Mouse (Mus musculus) forelimb bud, embryonic 11.5 days (tissue): ENCODE measurements around the gene Bms1.

Experiments used
- DNase-seq: peaks from one replicate; pipeline ENCODE4 v3.0.0-alpha.2; 2012; ENCODE audit warnings: low read depth, low spot score

Gene Bms1

DNA sequence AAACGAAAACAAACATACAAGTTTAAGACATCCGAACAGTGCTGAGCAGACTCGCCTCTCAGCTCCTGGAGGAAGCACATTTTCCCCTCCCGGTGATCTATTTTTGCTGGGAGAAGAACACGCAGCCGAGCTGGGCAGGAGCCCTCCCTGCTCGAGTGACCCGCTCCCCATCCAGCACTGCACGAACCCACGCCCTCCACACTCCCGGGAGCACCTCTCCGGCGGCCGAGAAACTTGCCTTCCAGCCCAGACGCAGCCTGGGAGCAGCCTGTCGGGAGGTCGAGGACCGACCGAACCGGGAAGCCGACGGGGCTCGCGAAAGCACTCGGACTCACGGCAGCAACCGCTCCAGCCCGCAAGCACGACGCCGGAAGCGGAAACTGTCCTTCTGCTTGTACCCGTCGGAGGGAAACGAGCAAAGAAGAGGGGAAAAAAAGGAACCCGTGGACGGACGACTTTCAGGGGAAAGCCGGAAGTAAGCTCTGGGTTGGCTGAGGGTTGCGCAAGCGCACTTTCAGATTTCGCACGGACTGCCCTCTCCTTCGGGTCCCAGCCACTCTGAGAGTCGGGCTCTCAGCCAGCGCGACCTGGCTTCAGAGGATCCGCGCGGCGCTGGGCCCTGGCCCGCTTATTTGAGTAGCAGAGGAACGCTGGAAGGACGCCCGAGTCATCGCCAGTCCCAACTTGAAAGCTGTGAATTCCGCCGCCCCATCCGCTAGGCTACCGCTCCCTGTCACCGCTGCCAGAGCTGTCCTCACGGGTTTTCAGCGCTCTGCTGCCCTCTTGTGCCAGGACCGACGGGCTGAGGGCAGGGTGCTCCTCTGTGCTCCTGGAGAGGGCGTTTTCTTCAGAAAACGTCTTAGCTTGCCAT lies at the start of gene Bms1:
TSS of gene Bms1 (minus strand) at position 425 of the 871 bp plus-strand sequence.
- peak; percentile 98 for DNase-seq

DNA sequence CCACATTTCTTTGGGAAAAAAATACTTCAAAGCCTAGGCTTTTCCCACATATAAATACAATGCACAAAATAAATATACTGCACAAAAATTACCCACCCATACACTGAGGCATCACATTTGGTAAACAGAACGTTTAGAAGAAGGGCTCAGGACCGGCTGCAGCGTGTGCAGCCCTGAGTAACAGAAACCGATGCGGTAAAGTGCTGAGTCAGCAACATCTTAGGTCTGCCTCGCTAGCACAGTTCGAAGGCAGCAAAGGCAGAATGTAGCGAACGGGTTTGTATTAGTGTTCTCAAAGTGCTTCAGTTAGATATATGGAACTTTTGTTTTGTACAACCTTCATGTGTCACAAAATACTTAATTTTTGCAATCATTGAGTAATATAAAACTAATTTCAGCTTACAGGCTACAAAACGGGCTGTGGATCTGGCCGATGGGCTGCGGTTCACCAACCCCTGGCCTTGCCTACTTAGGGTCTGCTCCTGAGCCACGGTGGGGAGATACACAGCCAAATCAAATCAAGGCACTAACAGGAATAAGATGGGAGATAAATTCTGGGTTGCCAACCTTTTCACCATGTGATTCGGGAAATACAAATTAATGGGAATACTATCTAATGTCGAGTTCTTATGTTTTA lies 42.9 kb upstream of the Bms1 start:
- DNase-seq: no peak

DNA sequence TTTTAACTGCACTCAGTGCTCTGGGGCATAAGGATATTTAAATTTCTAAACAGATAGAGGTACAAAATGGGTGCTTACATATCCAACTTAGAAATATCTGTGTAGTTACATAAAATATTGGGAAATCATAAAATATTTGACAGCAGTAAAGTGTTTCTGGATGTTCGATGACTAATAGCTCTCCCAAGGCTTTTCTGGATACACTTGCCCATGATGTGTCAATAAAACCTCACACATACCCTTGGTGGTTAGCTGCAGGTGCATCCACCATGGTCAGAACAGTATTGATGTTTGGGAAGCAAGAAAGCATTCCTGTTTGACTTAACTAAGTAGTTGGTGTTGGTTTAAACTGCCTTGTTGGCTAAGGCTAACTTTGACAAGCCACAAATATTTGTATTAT lies 38.5 kb upstream of the Bms1 start:
- no peak for DNase-seq

DNA sequence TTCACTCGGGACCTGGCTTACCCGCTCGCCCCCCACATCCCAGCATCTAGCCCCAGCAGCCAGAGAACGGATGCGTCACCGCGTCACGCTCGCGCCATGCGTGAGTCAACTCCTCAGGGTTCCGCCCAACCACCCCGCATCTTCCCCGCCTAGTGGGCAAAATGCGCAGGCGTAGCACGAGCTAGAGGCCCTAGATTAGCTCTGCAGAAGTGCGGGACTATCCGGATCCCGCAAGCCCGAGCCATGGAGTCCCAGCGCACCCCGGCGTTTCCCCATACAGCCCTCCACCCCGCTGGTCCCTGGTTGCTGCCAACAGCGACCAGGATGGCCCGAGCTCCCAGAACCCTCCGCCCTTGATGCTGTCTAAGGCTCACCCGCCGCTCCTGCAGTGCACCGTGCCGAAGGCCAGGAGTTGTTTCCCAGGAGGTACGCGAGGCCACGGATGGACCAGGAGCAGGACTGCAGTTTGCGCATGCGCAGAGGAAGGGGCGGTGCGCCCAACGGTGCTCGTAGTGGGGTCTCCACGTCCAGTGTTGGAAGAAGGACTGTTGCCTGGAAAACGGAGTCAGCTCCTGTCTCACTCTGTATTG lies 35.9 kb upstream of the Bms1 start, which contains the start of gene Zfp248:
TSS of gene Zfp248 (minus strand) at position 487 of the 590 bp plus-strand sequence.
- peak; percentile 92 for DNase-seq

DNA sequence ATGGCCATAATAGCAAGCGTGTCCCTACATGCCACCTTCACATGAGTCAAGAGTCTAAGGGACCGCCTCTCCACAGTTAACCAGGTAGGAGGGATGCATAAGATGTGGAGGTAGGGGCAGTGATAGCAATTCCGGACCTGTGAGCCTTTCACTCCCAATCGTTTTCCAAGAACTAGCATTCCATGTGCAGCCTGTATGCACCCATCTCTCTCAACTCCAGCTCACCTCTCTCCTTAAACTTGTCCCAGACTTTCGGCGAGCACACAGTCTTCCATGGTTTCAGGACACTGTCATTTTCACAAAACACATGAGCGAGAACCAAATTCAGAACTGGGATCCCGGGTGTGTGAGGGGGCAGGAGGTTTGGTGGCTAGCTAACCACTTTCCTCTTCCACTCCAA lies 35.2 kb upstream of the Bms1 start:
- no peak for DNase-seq

DNA sequence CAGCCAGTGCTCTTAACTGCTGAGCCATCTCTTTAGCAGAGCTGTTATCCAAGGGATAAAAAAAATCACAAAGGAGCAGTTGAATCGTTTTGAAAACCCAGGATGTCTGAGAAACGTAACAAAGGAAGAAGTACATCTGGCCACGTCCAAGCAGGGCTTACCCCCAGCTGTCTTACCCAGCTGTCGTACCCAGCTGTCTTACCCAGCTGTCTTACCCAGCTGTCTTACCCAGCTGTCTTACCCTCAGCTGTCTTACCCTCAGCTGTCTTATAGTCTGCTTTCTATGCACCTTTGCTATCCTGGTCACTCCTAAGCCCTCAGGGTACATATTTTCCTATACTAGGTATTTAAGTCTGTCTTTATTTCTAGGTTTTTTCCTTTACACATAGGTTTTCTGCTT lies 12.2 kb upstream of the Bms1 start:
- DNase-seq: no peak

DNA sequence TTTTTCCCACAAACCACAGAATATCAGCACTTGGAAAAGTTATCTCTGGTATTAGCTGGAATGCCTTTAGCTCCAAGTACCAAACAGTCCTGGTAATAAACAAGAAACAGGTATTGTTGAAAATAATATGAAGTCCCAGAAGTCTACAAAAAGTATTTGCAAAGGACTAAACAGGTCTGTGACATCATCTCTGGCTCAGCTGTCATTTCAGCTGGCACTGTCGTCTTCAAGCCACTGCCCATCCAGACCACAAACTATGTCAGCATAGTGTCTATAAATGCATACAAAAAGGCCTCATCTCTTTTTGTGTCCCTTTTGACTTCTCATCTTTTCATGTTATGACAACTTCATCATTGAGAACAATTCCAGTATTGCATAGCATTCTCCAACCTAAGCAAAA lies 7.4 kb upstream of the Bms1 start:
- DNase-seq: no peak

DNA sequence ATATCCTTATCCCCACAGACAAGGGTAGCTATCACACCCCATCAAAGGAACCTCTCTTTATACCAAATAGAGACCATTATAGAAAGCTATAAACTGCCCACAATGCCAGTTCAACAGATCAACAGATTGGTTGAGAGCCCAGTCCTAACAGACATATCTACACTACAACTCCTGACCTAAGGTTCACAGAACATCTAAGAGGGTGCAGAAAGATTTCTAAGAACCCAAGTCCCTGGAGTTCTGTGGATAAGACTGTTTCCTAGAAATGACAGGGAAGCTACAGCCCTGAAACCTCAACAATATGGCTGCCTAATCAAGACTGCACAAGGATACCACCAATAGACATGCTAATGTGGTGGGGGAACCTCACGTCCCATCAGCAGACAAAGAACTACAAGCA lies 8.8 kb downstream of the Bms1 start:
- no peak for DNase-seq

DNA sequence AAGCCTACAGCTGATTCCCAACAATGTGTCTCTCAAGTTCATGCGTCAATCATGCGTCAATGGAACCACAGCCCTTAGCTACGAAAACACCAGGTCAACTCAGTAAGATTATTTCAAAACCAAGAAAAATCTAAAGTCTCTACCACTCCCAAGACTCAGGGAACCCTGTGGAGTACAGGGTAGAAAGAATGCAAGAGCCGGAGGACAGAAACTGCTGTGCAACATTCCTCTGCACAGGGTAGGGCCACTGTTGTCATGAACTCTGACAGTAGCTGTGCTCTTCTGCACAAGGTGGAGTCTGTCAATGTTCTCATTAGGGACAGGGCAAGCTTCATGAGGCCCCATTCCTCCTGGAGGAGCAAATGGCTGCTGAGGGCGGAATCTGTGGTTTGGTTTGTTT lies 10.8 kb downstream of the Bms1 start:
- no peak for DNase-seq

DNA sequence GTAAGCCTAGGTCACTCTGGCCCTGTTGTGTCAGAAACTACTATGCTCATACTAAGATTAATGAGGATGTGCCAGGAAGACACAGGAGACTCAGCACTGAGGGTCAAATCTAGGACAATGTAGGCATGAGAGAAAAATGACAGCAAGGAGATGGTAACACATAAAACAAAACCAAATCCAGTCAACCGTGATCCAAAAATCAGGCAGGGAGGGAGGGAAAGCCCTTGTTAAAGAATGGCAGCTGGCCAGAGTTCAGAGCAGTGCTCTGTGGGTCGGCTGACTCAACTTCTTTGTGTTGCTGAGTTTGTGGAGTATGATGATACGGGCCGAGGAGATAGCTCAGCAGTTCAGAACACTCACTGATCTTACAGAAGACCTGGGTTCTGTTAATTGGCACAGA lies 12.9 kb downstream of the Bms1 start:
- no peak for DNase-seq

DNA sequence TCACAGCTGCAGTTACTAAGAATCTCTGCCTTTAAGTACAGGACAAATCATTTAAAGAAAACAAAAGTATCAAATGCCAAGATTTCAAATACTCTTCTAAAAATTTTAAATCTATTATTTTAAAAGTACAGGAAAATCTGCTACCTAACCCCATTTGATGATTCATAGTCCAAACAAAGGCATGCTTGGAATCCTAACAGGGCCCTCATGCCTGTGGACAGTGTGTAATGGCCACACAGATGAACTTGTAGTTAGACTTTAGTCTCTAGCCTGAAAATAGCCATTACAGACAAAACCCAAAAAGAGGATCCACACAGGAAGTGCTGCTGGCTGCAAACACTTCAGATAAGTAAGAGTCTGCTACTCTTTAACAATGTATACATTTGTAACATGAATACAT lies 28.5 kb downstream of the Bms1 start:
- DNase-seq: no peak

DNA sequence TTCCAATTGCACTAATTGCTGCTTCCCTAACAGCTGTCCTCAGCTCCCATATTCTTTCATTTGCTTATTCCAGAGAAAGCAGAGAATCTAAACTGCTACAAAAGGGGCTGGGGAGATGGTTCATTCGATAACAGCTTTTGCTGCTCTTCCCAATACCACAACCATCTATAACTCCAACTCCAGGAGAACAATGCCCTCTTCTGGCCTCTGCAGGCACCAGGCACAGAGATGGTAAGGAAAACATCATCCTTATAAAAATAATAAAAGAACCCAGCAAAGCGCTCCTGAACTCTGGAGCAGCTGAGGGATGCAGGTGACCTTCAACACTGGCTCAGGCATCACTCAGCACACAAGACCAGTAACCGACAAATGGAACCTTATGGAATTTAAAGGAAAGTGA lies 33.3 kb downstream of the Bms1 start:
- no peak for DNase-seq

DNA sequence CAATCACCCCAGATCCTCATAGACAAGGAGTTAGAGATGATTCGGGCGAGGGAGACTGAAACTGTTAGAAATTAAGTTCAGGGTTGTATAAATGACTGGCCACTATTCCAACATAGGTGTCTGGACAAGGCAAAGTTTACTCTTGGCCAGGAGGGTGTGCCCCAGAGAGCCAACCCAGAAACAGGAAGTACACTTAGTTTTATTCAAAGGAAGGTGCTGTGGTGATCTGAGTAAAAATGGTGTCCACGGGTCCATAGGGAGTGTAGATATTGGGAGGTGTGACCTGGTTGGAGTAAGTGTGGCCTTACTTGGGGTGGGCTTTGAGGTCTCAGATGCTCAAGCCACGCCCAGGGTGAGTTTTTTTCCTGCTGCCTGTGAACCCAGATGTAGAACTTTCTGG lies 38.0 kb downstream of the Bms1 start:
- DNase-seq: no peak

DNA sequence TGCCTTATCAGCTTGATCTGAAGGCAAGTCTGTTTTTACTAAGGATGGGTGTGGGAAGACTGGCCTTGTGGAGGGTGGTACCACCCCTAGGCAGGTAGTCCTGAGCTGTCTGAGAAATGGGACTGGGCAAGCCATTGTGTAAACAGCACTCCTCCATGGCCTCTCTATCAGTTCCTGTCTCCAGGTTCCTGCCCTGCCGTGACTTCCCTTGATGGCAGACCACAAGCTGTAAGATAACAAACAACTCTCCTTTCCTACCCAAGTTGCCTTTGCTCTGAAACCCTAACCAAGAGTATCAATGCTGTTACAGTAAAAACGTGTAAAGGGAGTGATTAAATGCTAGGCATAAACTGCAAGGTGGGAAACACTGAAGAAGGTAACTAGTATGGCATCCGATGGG lies 38.6 kb downstream of the Bms1 start:
- no peak for DNase-seq

DNA sequence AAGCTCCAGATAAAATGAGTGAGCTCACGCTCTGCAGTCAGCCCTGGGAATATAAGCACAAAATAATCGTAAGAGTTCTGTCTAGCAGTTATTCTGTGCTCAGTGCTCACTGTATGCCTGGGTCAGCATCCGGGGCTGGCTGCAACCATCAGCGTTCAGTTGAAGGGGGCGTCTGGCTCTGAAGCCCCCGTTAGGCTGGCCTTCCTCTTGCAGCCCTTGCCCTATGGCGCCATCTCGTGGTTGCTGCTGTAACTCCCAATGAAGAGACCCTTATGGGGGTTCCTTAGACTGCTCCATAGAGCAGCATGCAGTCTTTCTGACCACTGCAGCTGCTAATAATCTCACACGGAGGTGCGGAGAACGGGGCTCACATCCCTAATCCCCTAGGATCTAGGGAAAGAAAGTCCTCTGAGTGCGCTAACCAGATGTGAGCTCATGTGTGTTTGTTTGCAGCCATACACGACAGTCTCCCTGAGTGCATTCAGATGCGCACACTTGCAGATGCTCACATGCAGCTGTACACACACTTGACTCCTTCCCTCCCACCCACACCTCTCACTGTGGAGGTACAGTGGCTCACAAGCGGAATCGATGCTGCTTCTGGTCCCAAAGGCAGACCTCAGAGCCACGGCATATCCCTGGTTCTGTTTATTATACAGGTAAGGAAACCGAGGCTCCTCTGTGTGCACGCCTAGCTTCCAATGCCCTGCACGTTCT lies 39.7 kb downstream of the Bms1 start:
- DNase-seq: peak; percentile 87

DNA sequence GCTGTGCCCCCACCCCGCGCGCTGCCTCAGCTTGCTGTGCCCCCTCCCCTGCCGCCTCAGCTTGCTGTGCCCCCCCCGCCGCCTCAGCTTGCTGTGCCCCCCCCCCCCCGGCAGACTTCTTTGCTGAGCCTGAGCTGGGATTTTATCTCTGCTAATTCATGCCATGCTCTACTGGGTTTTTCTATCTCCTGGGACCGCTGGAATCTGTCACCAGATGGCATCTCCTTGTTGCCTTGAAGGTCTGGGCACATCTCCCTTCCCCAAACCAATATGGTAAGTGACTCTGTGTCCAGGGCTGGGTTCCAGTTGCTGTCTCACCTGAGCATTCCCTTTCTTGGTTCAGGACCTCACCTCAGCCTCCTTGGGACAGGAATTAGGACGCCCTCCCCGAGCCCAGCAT lies 41.7 kb downstream of the Bms1 start:
- no peak for DNase-seq

DNA sequence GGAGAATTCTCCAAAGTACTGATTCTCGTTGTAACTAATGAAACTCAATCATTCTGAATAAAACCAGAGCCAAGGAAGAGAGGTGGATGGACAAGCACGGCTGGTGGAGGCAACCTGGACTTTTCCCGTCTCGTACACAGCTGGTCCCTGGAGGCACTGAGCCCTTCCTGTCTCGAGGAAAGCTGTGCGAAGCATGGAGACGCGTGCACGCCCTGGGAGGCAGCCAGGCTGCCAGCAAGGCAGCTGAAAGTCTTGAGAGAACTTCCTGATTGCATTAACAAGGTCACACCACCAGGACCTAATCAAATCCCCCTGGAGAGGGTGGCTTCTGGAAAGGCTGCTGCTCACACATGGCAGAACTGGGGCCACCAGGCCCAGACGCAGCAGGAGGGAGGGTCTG lies 43.3 kb downstream of the Bms1 start:
- DNase-seq: peak; percentile 34

DNA sequence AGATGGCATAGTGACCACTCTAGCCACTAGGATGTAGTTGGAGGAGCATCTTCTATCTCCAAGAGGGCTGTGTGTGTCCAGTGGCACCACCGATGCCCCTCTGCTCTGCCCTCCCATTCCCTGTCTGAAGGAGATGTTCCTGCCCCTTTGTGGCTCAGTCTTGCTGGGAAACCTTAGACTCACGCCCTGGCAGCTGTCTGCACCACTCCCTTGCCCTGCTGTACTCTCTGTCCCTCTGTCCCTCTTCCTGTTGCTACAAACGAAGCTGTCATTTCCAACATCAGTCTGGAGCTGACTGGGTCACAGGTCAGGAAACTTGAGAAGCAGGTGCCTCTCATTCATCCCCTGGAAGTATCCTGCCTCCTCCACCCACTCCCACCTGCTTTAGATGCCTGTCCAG lies 43.8 kb downstream of the Bms1 start:
- no peak for DNase-seq

DNA sequence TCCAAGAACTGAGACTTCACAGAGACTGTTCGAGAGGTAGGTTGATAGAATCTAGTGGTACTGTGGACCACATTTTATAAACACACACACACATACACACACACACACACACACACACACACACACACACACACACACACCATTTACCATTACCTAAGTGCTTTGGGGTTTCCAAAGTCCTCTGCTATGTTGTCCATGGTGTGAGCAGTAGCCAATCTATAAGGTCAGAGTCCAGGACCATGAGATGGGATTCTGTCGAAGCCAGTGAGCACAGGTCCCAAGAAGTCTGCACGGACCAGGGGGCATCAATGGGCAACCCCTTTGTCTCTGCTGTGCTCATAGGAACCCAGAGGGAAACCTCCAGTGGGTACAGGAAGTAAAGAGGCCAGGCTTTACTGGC lies 44.2 kb downstream of the Bms1 start:
- no peak for DNase-seq

DNA sequence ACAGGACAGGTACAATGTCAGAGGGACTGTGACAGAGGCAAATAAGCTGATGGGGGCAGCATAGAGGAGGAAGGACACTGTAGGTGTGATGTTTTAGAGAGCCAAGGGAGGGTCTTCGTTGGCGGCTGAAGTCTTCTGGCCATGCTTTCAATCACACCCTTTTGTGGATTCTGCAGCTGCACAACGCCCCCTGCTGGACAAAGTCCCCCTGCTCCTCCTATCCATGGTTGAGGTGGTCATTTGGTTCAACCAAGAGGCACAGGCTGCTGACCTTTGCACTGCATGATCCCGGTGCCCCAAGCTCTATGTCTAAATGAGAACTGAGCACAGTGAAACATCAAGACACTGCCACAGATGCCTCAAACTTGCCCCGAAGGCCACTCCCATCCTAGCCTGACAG lies 46.0 kb downstream of the Bms1 start:
- no peak for DNase-seq

DNA sequence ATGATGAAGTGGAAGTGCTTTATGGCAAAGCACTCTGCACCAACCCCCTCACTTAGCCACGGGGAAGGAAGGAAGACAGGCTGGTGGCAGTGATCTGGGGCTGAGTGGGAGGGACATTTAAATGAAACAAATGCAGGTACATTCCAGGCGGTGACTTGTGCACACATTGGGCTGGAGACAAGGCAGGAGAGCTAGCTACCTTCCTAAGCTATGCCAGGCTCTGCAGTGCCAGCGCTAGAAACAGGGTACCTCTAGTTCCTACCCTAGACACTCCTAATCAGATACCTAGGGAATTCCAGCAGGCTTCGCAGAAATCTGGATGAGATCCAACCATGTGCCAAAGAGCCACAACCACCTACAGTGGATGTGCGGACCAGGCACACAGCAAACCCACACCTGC lies 46.5 kb downstream of the Bms1 start:
- DNase-seq: no peak

DNA sequence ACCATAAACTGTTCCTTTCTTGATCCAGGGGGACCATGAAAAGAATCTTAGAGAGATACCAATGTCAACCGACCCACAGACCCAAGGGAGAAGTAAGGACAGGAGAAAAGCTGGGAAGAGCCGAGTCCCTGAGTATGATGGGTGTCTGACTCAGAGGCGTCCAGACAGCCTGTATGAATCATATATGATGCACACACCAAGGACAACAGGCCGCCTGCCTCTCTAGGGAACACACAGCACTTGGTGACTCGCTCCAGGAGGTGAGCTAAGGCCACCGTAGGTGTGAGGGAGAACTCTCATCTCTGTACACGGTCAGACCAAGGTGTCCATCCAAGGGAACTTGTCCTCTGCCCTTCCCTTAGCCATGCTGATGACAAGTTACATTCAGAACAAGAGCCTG lies 51.8 kb downstream of the Bms1 start:
- no peak for DNase-seq
